Mouse (Mus musculus) layer of hippocampus, adult 2 months (tissue): ENCODE results near the gene Afap1l2. TPM values are rescaled to one million over a fixed set of nuclear protein-coding genes. Genes with fewer than 3 reads are reported as not detected.

Source experiments
- DNase-seq, 2 experiments: peaks; one replicate each; pipeline ENCODE4 v3.0.0; 2022; ENCODE audit warnings: low spot score in 2 of 2
- H3K27ac ChIP-seq: fragments of 200-600 bp; 2 replicates; pipeline ENCODE4 v1.8.1; 2022
- H3K4me3 ChIP-seq: fragments of 200-600 bp; 2 replicates; pipeline ENCODE4 v1.8.1; 2022; ENCODE audit warnings: mild to moderate bottlenecking
- CTCF ChIP-seq: fragments of 200-600 bp; conservative IDR thresholded peaks from 2 replicates; pipeline ENCODE4 v1.8.1; 2022; ENCODE audit warnings: antibody characterized with exemption, mild to moderate bottlenecking, moderate library complexity
- total RNA-seq, 2 experiments: library from RNA; stranded (reverse); gene quantifications; 2 replicates each; pipeline ENCODE4 v1.2.3; 2021

Afap1l2 gene
- total RNA-seq, 2 experiments from 2014 or later, result 11.4 to 12.0 TPM

- Histone ChIP-seq H3K4me3 (no peak overlapping the region), H3K27ac (no peak overlapping the region)
- TF ChIP-seq CTCF, result no peak
- no peak for DNase-seq
Measured at GRCm38 (mm10) chr19:56958011-56958410, 50.0 kb downstream of the Afap1l2 start.

DNA sequence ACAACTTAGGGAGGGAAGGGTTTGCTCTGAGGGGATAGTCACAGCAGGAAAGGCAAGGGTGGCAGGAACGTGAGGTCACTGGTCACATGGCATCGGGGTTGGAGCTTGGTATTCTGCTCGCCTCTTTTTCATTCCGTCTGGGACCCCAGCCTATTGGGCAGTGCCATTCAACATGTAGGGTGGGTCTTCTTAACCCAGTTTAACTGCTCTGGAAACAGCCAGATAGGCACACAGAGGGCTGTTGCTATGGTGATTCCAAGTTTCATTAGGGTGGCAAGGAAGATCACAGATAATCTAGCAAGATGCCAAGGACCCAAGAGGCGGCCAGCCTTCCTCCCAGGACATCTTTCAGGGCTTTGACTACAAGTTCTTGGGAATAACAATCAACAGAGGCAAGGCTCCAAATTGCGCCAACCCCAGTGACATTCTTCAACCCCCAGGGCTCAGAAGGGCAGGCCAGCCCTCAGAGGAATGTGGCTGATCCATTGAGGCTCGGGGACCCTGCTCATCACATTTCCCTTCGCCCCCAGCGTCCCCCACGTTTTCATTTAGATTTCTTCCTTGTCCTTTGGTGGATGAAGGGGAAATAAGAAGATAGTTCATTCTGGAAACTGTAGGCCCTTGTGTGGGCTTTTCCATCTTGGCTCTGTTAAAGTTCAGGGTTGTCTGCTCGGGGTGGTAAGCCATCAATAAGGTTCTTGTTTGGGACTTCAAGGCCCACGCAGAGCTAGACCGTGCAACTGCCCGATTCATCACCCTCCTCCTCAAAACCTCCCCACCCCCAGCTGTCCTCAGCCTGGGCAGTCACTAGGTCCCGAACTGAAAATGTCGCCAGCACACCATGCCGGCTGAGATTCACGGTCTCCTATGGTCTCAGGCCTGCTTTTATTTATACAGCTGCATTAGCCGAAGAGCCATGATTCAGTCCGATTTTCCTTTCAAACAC is 52.2 kb downstream of the Afap1l2 start:
- no peak for TF ChIP-seq CTCF
- Histone ChIP-seq H3K4me3 (no peak overlapping the region), H3K27ac (peak overlapping the region; percentile 14; the same call in 1 of the 2 replicates)
- peak in 1 of 2 experiments; percentile 9 for DNase-seq

DNA sequence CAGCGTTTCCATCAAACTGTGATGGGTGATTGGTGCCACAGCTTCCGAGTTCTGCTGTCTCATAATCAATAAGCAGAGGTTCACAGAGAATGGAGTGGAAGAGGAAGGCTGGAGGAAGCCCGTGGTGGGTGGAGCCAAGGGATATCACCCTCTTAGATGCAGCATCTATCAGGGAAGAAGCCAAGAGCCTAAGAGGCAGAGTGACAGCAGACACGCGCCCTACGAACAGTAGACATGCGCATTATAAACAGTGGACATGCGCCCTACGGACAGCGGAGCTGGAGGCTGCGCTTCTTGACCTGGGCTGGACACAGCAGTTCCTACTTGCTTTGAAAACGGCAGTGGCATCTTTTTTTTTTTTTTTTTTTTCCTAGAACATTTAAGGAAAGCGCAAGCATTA is 53.2 kb downstream of the Afap1l2 start:
- Histone ChIP-seq H3K4me3 (no peak overlapping the region), H3K27ac (no peak overlapping the region)
- no peak for DNase-seq
- TF ChIP-seq CTCF, result no peak

- no peak for DNase-seq
- no peak overlapping the region for H3K4me3 ChIP-seq
- TF ChIP-seq CTCF, result no peak
- H3K27ac ChIP-seq, result no peak overlapping the region
Measured at GRCm38 (mm10) chr19:56953856-56954255, 54.2 kb downstream of the Afap1l2 start.

DNA sequence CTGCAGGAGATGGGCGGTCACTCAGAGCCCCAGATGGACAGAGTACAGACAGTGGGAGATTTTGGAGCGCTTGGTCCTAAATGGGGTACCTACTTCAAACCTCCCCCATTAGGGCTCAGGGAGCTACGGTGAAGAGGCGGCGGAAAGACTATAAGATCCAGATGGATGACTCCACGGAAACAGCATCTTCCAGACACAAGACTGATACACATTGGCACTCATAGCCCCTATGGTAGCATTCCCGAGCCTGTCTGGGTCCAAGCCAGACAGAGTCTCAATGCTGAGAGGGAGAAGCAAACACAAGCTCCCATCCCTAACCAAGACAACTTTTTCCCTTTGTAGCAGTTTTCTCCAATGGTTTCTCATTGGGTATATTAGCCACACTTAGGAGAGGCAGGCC is 57.2 kb downstream of the Afap1l2 start:
- TF ChIP-seq CTCF, result no peak
- Histone ChIP-seq H3K27ac (no peak overlapping the region), H3K4me3 (no peak overlapping the region)
- DNase-seq, result no peak

GRCm38 (mm10) chr19:56949868-56950267 is 58.2 kb downstream of the Afap1l2 start:
- Histone ChIP-seq H3K4me3 (no peak overlapping the region), H3K27ac (no peak overlapping the region)
- no peak for DNase-seq
- no peak for TF ChIP-seq CTCF

DNA sequence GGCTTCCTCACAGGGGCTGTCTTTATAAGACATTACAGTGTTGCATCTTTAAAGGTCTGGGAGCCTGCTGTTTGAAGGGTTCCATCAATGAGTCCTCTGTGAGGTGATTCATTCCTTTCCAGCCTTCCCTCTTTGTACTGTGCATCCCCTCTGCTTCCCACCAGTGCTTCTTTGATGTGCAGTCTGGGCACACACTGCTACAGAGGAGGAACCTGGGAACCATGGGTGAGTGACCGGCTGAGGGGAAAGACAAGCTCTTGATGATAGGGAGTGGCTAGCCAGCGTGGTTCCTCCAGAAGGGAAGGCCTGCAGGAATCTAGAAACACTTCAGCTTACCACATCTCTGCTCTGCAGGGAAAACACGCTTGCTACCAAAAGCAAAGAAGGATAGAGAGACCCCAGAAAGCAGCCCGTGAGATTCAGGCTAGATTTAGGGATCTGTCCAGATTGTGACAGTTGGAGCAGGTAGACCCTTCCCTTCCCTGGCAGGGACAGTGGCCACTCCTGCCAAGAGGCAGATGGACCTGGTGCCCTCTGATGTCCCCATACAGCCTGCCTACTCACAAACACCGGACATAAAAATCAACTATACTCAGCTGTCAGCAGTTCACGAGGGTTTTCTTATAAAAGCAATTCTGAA is 59.9 kb downstream of the Afap1l2 start:
- H3K4me3 ChIP-seq, result no peak overlapping the region
- no peak overlapping the region for H3K27ac ChIP-seq
- no peak for TF ChIP-seq CTCF
- no peak for DNase-seq

GRCm38 (mm10) chr19:56946727-56947126 is 61.3 kb downstream of the Afap1l2 start:
- no peak for TF ChIP-seq CTCF

GRCm38 (mm10) chr19:56946277-56946676 is 61.8 kb downstream of the Afap1l2 start:
- Histone ChIP-seq H3K27ac (no peak overlapping the region), H3K4me3 (no peak overlapping the region)
- no peak for DNase-seq
- no peak for TF ChIP-seq CTCF

More at GRCm38 (mm10) chr19:56946727-56947126, 61.3 kb downstream of the Afap1l2 start:
- no peak for DNase-seq
- H3K27ac ChIP-seq, result peak overlapping the region; percentile 25; the same call in 1 of the 2 replicates
- no peak overlapping the region for H3K4me3 ChIP-seq

GRCm38 (mm10) chr19:56945621-56946020 is 62.4 kb downstream of the Afap1l2 start:
- no peak for TF ChIP-seq CTCF
- no peak overlapping the region for H3K27ac ChIP-seq

DNA sequence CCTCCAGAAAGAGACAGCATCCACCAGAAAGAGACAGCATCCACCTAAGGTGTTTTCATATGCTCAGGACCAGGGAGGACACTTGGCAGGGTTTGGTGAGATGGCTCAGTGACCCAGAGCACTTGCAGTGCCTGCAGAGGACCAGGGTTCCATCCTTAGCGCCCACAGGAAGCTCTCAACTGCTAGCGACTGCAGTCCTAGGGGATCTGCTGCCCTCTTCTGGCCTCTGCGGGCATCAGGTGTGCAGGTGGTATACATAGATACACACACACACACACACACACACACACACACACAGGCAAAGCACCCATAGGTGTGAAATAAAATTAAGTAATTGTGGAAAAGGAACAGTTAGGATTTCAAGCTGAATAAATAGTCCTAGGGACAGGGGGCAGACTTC is 63.2 kb downstream of the Afap1l2 start:
- Histone ChIP-seq H3K4me3 (no peak overlapping the region), H3K27ac (no peak overlapping the region)
- no peak for DNase-seq
- peak; percentile 28 for TF ChIP-seq CTCF

More at GRCm38 (mm10) chr19:56945621-56946020, 62.4 kb downstream of the Afap1l2 start:
- H3K4me3 ChIP-seq, result no peak overlapping the region
- no peak for DNase-seq

DNA sequence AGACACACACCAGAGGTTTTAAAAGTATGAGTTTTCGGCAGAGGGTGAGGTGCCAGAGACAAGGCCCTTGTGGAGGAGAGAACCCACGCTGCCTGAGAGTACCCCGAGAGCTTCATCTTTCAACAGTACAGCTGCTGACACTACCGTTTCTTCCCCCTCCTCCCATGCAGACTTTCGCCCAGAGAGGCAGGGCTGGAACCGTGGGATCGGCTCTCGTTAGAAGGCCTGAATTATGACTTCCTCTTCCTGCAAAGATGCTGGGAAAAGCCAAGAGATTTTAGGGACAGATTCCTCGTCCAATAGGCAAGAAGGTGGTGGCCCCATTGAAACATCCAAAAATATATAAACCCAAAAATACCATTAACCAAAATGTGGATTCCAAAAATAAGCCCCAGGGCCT is 63.8 kb downstream of the Afap1l2 start:
- no peak for TF ChIP-seq CTCF
- H3K4me3 ChIP-seq, result no peak overlapping the region
- H3K27ac ChIP-seq, result no peak overlapping the region
- DNase-seq, result no peak

DNA sequence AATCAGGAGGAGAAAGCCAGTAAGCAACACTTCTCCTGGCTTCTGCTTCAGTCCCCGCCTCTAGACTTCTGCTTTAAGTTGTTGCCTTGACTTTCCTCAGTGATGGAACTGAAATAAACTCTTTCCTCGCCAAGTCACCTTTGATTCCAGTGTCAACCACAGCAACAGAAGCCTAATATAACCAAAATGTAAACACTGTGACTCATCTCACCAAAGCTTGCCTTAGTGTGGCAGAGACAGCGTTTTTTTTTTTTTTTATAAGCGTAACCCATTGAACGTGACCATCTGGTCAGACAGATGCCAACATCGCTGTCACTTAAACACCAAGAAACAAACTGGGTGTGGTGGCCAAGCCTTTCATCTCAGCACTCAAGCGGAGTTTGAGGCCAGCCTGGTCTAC is 65.8 kb downstream of the Afap1l2 start:
- no peak for DNase-seq
- H3K4me3 ChIP-seq, result no peak overlapping the region
- TF ChIP-seq CTCF, result no peak
- H3K27ac ChIP-seq, result no peak overlapping the region
